In genomic region chr16:11054409-11054808, GRCm38 (mm10) we compare ENCODE assay signal across 13 mouse cellular contexts.
"Had no signal": no experiment of that assay in that cellular context is flagged by ENCODE, and none has a peak within 500 bp of the region (broad histone marks: within the 10 kb centered on the region; RNA-seq: fewer than 3 reads in every experiment).

No protein-coding gene starts in this region.

- ATAC-seq: midbrain, embryonic 13.5 days had no signal

- DNase-seq: kidney, adult 11 months; kidney, adult 9 months; kidney, postnatal 36 days; lung, postnatal 14 days; retina, postnatal 1 day; right cerebral cortex, postnatal 14 days; thymus, adult 18-20 months; thymus, postnatal 25 days had no signal

- H3K27me3 ChIP-seq: liver, embryonic 15.5 days; lung, embryonic 15.5 days; midbrain, embryonic 13.5 days; neural tube, embryonic 15.5 days had no signal

- H3K36me3 ChIP-seq: limb, embryonic 10.5 days; liver, embryonic 15.5 days; lung, embryonic 15.5 days; midbrain, embryonic 13.5 days; neural tube, embryonic 15.5 days had no signal
